In the genomic region with DNA sequence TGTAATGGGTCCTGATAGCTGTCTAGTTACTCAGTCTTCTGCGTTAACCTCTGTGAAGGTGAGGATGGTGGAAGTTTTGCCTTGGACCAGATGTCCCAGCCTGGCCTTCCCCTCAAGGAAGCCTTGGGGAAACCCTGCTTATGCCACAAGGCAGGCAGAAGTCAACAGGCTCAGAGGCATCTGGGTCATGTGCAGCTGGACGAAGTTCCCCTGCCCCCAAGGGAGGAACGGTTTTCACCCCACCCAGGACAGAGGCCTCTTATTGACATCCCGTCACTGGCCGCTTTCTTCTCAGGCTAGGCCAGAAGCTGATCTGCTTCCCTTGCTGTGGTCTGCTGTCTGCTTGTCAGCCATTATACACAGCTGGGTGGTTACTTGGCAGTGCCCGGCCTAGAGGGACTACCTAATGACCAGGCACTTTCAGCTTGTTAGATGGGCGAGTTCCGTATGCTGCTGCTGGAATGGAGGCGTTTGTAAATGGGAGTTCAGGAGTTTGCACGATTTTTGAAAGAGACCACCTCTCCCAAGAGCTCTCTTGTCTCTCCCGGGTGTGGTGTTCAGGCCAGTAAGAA, we compare ENCODE assay signal across 21 mouse cellular contexts. TPM values are rescaled to one million over a fixed set of nuclear protein-coding genes. Genes with fewer than 3 reads are reported as not detected.
A peak's percentile ranks its signal among the peaks of the same experiment; 100 is the strongest.
DNase-seq lines count a peak whose midpoint lies in the region; ATAC-seq and TF ChIP-seq lines count a peak whose summit lies in the region.
"Had no signal": no experiment of that assay in that cellular context is flagged by ENCODE, and none has a peak within 500 bp of the region (broad histone marks: within the 10 kb centered on the region; RNA-seq: fewer than 3 reads in every experiment).

No protein-coding gene starts in this region.

- no peak for TF ChIP-seq POLR2A in lung, adult 2 months (IDR thresholded peaks at IDR 0.05; ENCODE audit: borderline replicate concordance, extremely low read depth, low read depth, low read length)

- peak; percentile 97 for DNase-seq in heart, adult 11 months
- DNase-seq in lung, postnatal 4 days: peak; percentile 15 to 39
- no peak for DNase-seq in lung, adult 2 months
- peak; percentile 63 for DNase-seq in Muller cell, postnatal 12 days (ENCODE audit: inconsistent ontology term)
- no peak for DNase-seq in ovary, postnatal 10 days (ENCODE audit: low spot score)
- no peak for DNase-seq in embryo, embryonic 10 days (ENCODE audit: low spot score)
- DNase-seq: adrenal gland, postnatal 10 days; cerebellum, adult 2 months; kidney, adult 18-20 months; right cerebral cortex, postnatal 25 days; thymus, adult 18-20 months; thymus, postnatal 4 days had no signal

- WGBS in heart, embryonic 12.5 days: 82% methylated on average over 11 of the region's 11 CpGs
- 81% methylated on average over 11 of the region's 11 CpGs for WGBS in lung, adult 2 months

- H3K9me3 ChIP-seq in heart, embryonic 12.5 days (replicated peaks): no peaks in the 10 kb centered on the region; the same call in 1 of the 2 replicates
- H3K9me3 ChIP-seq: forebrain, embryonic 13.5 days; limb, embryonic 15.5 days; midbrain, embryonic 12.5 days had no signal

- TF ChIP-seq CTCF in lung, adult 2 months (IDR thresholded peaks at IDR 0.05; ENCODE audit: insufficient read depth, low read length): no peak

- H3K9ac ChIP-seq in heart, embryonic 12.5 days: no peak overlapping the region
- H3K9ac ChIP-seq: forebrain, embryonic 13.5 days; limb, embryonic 15.5 days; midbrain, embryonic 12.5 days had no signal

- no peaks in the 10 kb centered on the region for H3K4me1 ChIP-seq in heart, embryonic 12.5 days (replicated peaks)
- H3K4me1 ChIP-seq in lung, adult 2 months (ENCODE audit: control insufficient read depth, insufficient read depth, low read length): no peaks in the 10 kb centered on the region
- H3K4me1 ChIP-seq: forebrain, embryonic 13.5 days; limb, embryonic 15.5 days; midbrain, embryonic 12.5 days had no signal

- H3K27ac ChIP-seq in heart, embryonic 12.5 days (ENCODE audit: poor library complexity, severe bottlenecking): no peak overlapping the region
- H3K27ac ChIP-seq: forebrain, embryonic 13.5 days; kidney, postnatal 0 days; limb, embryonic 15.5 days; midbrain, embryonic 12.5 days had no signal

- H3K4me2 ChIP-seq in heart, embryonic 12.5 days: no peak overlapping the region
- H3K4me2 ChIP-seq: forebrain, embryonic 13.5 days; limb, embryonic 15.5 days; midbrain, embryonic 12.5 days had no signal

- H3K36me3 ChIP-seq in heart, embryonic 12.5 days: peaks cover 37% of the 10 kb centered on the region

- no peak for ATAC-seq in heart, embryonic 12.5 days (ENCODE audit: insufficient number of reproducible peaks, low FRiP score)
- 0 out of 2 replicates have a peak, but pooled peaks have one; percentile 15 for ATAC-seq in erythroblast, adult 5-6 weeks (replicated peaks; ENCODE audit: low FRiP score, poor library complexity, severe bottlenecking)
- ATAC-seq: forebrain, embryonic 13.5 days; Patski had no signal

- H3K4me3 ChIP-seq in heart, embryonic 12.5 days: no peak overlapping the region
- no peak overlapping the region for H3K4me3 ChIP-seq in lung, adult 2 months (replicated peaks; ENCODE audit: extremely low read depth, low read depth, low read length)
- H3K4me3 ChIP-seq: erythroblast, embryonic 14.5 days; forebrain, embryonic 13.5 days; limb, embryonic 15.5 days; midbrain, embryonic 12.5 days; myocyte had no signal

- no peaks in the 10 kb centered on the region for H3K27me3 ChIP-seq in heart, embryonic 12.5 days (replicated peaks)
- H3K27me3 ChIP-seq: forebrain, embryonic 13.5 days; limb, embryonic 15.5 days; midbrain, embryonic 12.5 days; Patski had no signal

RNA-seq across cellular contexts. Expression of a gene that starts 33.8 kb away (rescaled TPM):
- polyA plus RNA-seq in heart, embryonic 12.5 days (2016; fragmentation: Nextera tagmentation; extraction: Ambion mirVana): 44.6 and 46.2 TPM in 2 replicates
- polyA plus RNA-seq in lung, adult 2 months (2012; rRNA removed): 46.2 and 76.8 TPM in 2 replicates
- 51.8 and 62.8 TPM in 2 replicates for total RNA-seq in erythroblast, adult 5-6 weeks (2015; ENCODE audit: low replicate concordance)
- total RNA-seq in erythroblast, adult 5-6 weeks (2017; ENCODE audit: low replicate concordance): 59.9 and 77.1 TPM in 2 replicates

Comparison
In these comparisons a context has a peak if more than half of its experiments do, and no peak if none do; other contexts are left out.
1. DNase-seq: peak in heart, adult 11 months (single experiment), lung, postnatal 4 days (2 of 2) and Muller cell, postnatal 12 days (single experiment); none in lung, adult 2 months (single experiment), ovary, postnatal 10 days (single experiment) and embryo, embryonic 10 days (single experiment).